18 mouse cellular contexts compared by ENCODE assay signal in the genomic region with DNA sequence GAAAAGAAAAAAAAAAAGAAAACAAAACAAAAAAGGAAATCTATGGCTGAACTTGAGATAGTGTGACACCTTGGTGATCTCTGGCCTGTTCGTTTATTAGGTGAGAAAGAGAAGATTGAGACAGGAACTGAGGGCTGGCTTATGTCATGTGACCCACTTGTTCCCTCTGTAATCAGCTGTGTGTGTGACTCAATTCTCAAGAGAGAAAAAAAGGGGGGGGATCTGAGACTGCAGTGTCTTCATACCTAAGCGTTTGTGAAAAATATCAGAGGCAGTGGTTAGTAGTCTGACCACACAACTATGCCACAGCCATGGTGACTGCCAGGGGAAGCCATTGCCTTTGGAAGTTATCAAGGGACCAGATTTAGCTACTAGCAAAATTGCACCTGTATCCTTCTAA.
DNase-seq lines count a peak whose midpoint lies in the region; ATAC-seq and TF ChIP-seq lines count a peak whose summit lies in the region.
"Had no signal": no experiment of that assay in that cellular context is flagged by ENCODE, and none has a peak within 500 bp of the region (broad histone marks: within the 10 kb centered on the region; RNA-seq: fewer than 3 reads in every experiment).

No protein-coding gene starts in this region.

- no peak for DNase-seq in heart, postnatal 36 days
- peak; percentile 43 to 50 for DNase-seq in B cell, adult 2 months
- DNase-seq in cerebellum, adult 11-12 months = no peak
- DNase-seq in thymus, adult 2 months = no peak
- DNase-seq: cerebellum, postnatal 25 days; lung, embryonic 14.5 days; thymus, postnatal 14 days had no signal

- H3K4me2 ChIP-seq in heart, embryonic 12.5 days = no peak overlapping the region
- H3K4me2 ChIP-seq: heart, embryonic 15.5 days; hindbrain, embryonic 13.5 days; liver, embryonic 12.5 days; lung, embryonic 14.5 days had no signal

- no peaks in the 10 kb centered on the region for H3K27me3 ChIP-seq in heart, embryonic 12.5 days (replicated peaks)
- H3K27me3 ChIP-seq in thymus, adult 2 months (ENCODE audit: control insufficient read depth, insufficient read depth, low read length) = no peaks in the 10 kb centered on the region
- H3K27me3 ChIP-seq: heart, embryonic 15.5 days; hindbrain, embryonic 13.5 days; liver, embryonic 12.5 days had no signal

- no peak for TF ChIP-seq CTCF in thymus, adult 2 months (IDR thresholded peaks at IDR 0.05; ENCODE audit: borderline replicate concordance, control insufficient read depth, extremely low read depth, insufficient read depth, low read length, poor library complexity)

- no peak for TF ChIP-seq POLR2A in thymus, adult 2 months (IDR thresholded peaks at IDR 0.05; ENCODE audit: control insufficient read depth, extremely low read depth, insufficient read depth, low read length, poor library complexity)

- H3K27ac ChIP-seq in heart, embryonic 12.5 days (ENCODE audit: poor library complexity, severe bottlenecking) = no peak overlapping the region
- no peak overlapping the region for H3K27ac ChIP-seq in thymus, adult 2 months (ENCODE audit: control insufficient read depth, insufficient read depth, low read length)
- H3K27ac ChIP-seq: heart, embryonic 15.5 days; liver, embryonic 12.5 days had no signal

- no peaks in the 10 kb centered on the region; the same call in 1 of the 2 replicates for H3K9me3 ChIP-seq in heart, embryonic 12.5 days (replicated peaks)
- H3K9me3 ChIP-seq: heart, embryonic 15.5 days; hindbrain, embryonic 13.5 days; limb, embryonic 10.5 days; liver, embryonic 12.5 days had no signal

- H3K4me1 ChIP-seq in heart, embryonic 12.5 days (replicated peaks) = peaks cover 30% of the 10 kb centered on the region
- no peaks in the 10 kb centered on the region for H3K4me1 ChIP-seq in thymus, adult 2 months (replicated peaks; ENCODE audit: control insufficient read depth, insufficient read depth, low read length)
- H3K4me1 ChIP-seq: liver, embryonic 12.5 days had no signal

- ATAC-seq in heart, embryonic 12.5 days (ENCODE audit: insufficient number of reproducible peaks, low FRiP score) = peak; percentile 45; the same call in 1 of the 2 replicates
- peak; percentile 36 for ATAC-seq in activated CD4-positive, CD25-positive, alpha-beta regulatory T cell, adult 4 months
- 0 out of 2 replicates have a peak, but pooled peaks have one; percentile 15 for ATAC-seq in megakaryocyte, adult 5-6 weeks (ENCODE audit: poor library complexity, severe bottlenecking)
- ATAC-seq: forebrain, embryonic 14.5 days; intestine, embryonic 16.5 days; liver, embryonic 12.5 days had no signal

- WGBS in heart, embryonic 12.5 days = 17% methylated on average over 2 of the region's 2 CpGs
- 3% methylated on average over 2 of the region's 2 CpGs for WGBS in thymus, adult 2 months

- H3K9ac ChIP-seq in heart, embryonic 12.5 days = no peak overlapping the region
- H3K9ac ChIP-seq: heart, embryonic 15.5 days; hindbrain, embryonic 13.5 days; liver, embryonic 12.5 days; lung, embryonic 14.5 days had no signal

- intact Hi-C loops in heart, postnatal 36 days (cut with DNase I) = no loop called here

- H3K36me3 ChIP-seq in heart, embryonic 12.5 days = no peaks in the 10 kb centered on the region
- no peaks in the 10 kb centered on the region for H3K36me3 ChIP-seq in thymus, adult 2 months (ENCODE audit: control insufficient read depth, insufficient read depth, low read length)
- H3K36me3 ChIP-seq: G1E; heart, embryonic 15.5 days; hindbrain, embryonic 13.5 days; limb, embryonic 10.5 days; liver, embryonic 12.5 days had no signal

- H3K4me3 ChIP-seq in heart, embryonic 12.5 days = no peak overlapping the region
- no peak overlapping the region for H3K4me3 ChIP-seq in thymus, adult 2 months (ENCODE audit: control insufficient read depth, insufficient read depth, low read length)
- H3K4me3 ChIP-seq: erythroblast, embryonic 14.5 days; heart, embryonic 15.5 days; hindbrain, embryonic 13.5 days; limb, embryonic 10.5 days; liver, embryonic 12.5 days had no signal

Comparison
In these comparisons a context has a peak if more than half of its experiments do, and no peak if none do; other contexts are left out.
1. DNase-seq: peak in B cell, adult 2 months (2 of 2); none in heart, postnatal 36 days (0 of 2), cerebellum, adult 11-12 months (single experiment) and thymus, adult 2 months (single experiment).
2. Peak in every context shown above with its lines, with median percentiles within 50 percentile points of each other: ATAC-seq.